Mouse (Mus musculus) MEL (cell line): ENCODE data around the gene Dus1l. TPM values are rescaled to one million over a fixed set of nuclear protein-coding genes. Genes with fewer than 3 reads are reported as not detected.

Experiments used
- DNase-seq: peaks from one replicate; pipeline ENCODE4 v3.0.0; 2011; ENCODE audit warnings: low read depth, low spot score
- H3K27ac ChIP-seq: 2 replicates; pipeline ENCODE4 v1.5.1; 2012; ENCODE audit warnings: low read depth, mild to moderate bottlenecking, control low read depth, low read length, moderate library complexity; ENCODE audit not compliant: control insufficient read depth
- H3K27me3 ChIP-seq, 2 experiments: fragments of 150-350 bp in 1 of 2; sonication (generic) in 1 of 2; 2 replicates each; pipeline ENCODE4 v1.6.1; 2012; ENCODE audit warnings: low read length in 2 of 2, mild to moderate bottlenecking in 2 of 2, improper control_type of control experiment in 1 of 2, moderate library complexity in 1 of 2; ENCODE audit not compliant: insufficient read depth in 2 of 2, control insufficient read depth in 1 of 2
- H3K36me3 ChIP-seq, 2 experiments: 2 replicates each; pipeline ENCODE4 v1.6.1; 2012 to 2014; ENCODE audit warnings: low read length in 2 of 2, improper control_type of control experiment in 1 of 2, inconsistent platforms in 1 of 2, mild to moderate bottlenecking in 1 of 2; ENCODE audit not compliant: insufficient read depth in 2 of 2, control insufficient read depth in 1 of 2
- H3K4me1 ChIP-seq, 2 experiments: fragments of 150-350 bp in 1 of 2; sonication (generic) in 1 of 2; 2 replicates each; pipeline ENCODE4 v1.6.1; 2012; ENCODE audit warnings: low read length in 2 of 2, improper control_type of control experiment in 1 of 2, mild to moderate bottlenecking in 1 of 2; ENCODE audit not compliant: insufficient read depth in 2 of 2, control insufficient read depth in 1 of 2
- H3K4me3 ChIP-seq, 2 experiments: fragments of 150-350 bp in 1 of 2; sonication (generic) in 1 of 2; 2 replicates each; pipeline ENCODE4 v1.5.1; 2012; ENCODE audit warnings: low read depth in 2 of 2, low read length in 2 of 2, mild to moderate bottlenecking in 2 of 2, moderate library complexity in 2 of 2, control low read depth in 1 of 2, improper control_type of control experiment in 1 of 2; ENCODE audit not compliant: control insufficient read depth in 1 of 2, insufficient read depth in 1 of 2
- H3K79me2 ChIP-seq: 2 replicates; pipeline ENCODE4 v1.6.1; 2012; ENCODE audit warnings: mild to moderate bottlenecking, low read length, moderate library complexity; ENCODE audit not compliant: control insufficient read depth, poor library complexity, insufficient read depth
- H3K9ac ChIP-seq: 2 replicates; pipeline ENCODE4 v1.6.1; 2012; ENCODE audit warnings: low read depth, mild to moderate bottlenecking, control low read depth, low read length, moderate library complexity; ENCODE audit not compliant: control insufficient read depth, poor library complexity, severe bottlenecking
- H3K9me3 ChIP-seq: fragments of 150-350 bp; sonication (generic); replicated peaks from 2 replicates; pipeline ENCODE4 v1.6.1; 2012; ENCODE audit warnings: mild to moderate bottlenecking, low read length, improper control_type of control experiment, moderate library complexity; ENCODE audit not compliant: insufficient read depth
- E2F4 ChIP-seq: IDR thresholded peaks from 2 replicates; pipeline ENCODE4 v1.6.1; 2011; ENCODE audit warnings: low read depth, low read length, improper control_type of control experiment, borderline replicate concordance
- ETS1 ChIP-seq: IDR thresholded peaks from 2 replicates; pipeline ENCODE4 v1.6.1; 2012; ENCODE audit warnings: low read depth, mild to moderate bottlenecking, inconsistent platforms, low read length, improper control_type of control experiment, moderate library complexity
- HCFC1 ChIP-seq: IDR thresholded peaks from 2 replicates; pipeline ENCODE4 v1.6.1; 2012; ENCODE audit warnings: low read depth, mild to moderate bottlenecking, inconsistent platforms, low read length, improper control_type of control experiment, moderate library complexity
- JUND ChIP-seq: IDR thresholded peaks from 2 replicates; pipeline ENCODE4 v1.6.1; 2011; ENCODE audit warnings: low read depth, mild to moderate bottlenecking, improper control_type of control experiment, low read length
- KAT2A ChIP-seq: conservative IDR thresholded peaks from 2 replicates; pipeline ENCODE4 v1.6.1; 2012; ENCODE audit warnings: low read depth, low read length, improper control_type of control experiment, inconsistent platforms
- MAFK ChIP-seq: IDR thresholded peaks from 2 replicates; pipeline ENCODE4 v1.6.1; 2011; ENCODE audit warnings: low read depth, mild to moderate bottlenecking, low read length, improper control_type of control experiment, borderline replicate concordance
- NELFE ChIP-seq: IDR thresholded peaks from 2 replicates; pipeline ENCODE4 v1.6.1; 2011; ENCODE audit warnings: low read depth, low read length, improper control_type of control experiment
- NRF1 ChIP-seq: IDR thresholded peaks from 2 replicates; pipeline ENCODE4 v1.6.1; 2014; ENCODE audit warnings: low read depth, mild to moderate bottlenecking, inconsistent platforms, low read length, improper control_type of control experiment, moderate library complexity; ENCODE audit not compliant: poor library complexity, insufficient read depth, severe bottlenecking
- POLR2A ChIP-seq, 2 experiments: IDR thresholded peaks; 2 replicates each; pipeline ENCODE4 v1.6.1; 2011 to 2012; ENCODE audit warnings: low read length in 2 of 2, mild to moderate bottlenecking in 2 of 2, control low read depth in 1 of 2, improper control_type of control experiment in 1 of 2, low read depth in 1 of 2, moderate library complexity in 1 of 2; ENCODE audit not compliant: control insufficient read depth in 1 of 2, insufficient read depth in 1 of 2, poor library complexity in 1 of 2
- POLR2AphosphoS5 ChIP-seq: IDR thresholded peaks from 2 replicates; pipeline ENCODE4 v1.6.1; 2012; ENCODE audit warnings: low read depth, borderline replicate concordance, mild to moderate bottlenecking, inconsistent platforms, low read length, moderate library complexity, mixed read lengths
- RAD21 ChIP-seq: IDR thresholded peaks from 2 replicates; pipeline ENCODE4 v1.6.1; 2011; ENCODE audit warnings: mild to moderate bottlenecking, low read depth, low read length, improper control_type of control experiment
- SIN3A ChIP-seq: IDR thresholded peaks from 2 replicates; pipeline ENCODE4 v1.6.1; 2012; ENCODE audit warnings: low read length, improper control_type of control experiment, inconsistent platforms
- UBTF ChIP-seq: IDR thresholded peaks from 2 replicates; pipeline ENCODE4 v1.6.1; 2012; ENCODE audit warnings: low read depth, mild to moderate bottlenecking, inconsistent platforms, low read length, improper control_type of control experiment, moderate library complexity, borderline replicate concordance; ENCODE audit not compliant: insufficient read depth
- USF1 ChIP-seq: IDR thresholded peaks from 2 replicates; pipeline ENCODE4 v1.6.1; 2014; ENCODE audit warnings: low read depth, mild to moderate bottlenecking, inconsistent platforms, low read length, improper control_type of control experiment, moderate library complexity
- ZC3H11A ChIP-seq: IDR thresholded peaks from 2 replicates; pipeline ENCODE4 v1.6.1; 2012; ENCODE audit warnings: low read depth, mild to moderate bottlenecking, inconsistent platforms, low read length, improper control_type of control experiment
- polyA plus RNA-seq, 2 experiments: library from polyadenylated mRNA; stranded (reverse) in 1 of 2; unstranded in 1 of 2; fragments of >175 nt in 1 of 2; fragments of >200 nt in 1 of 2; gene quantifications; 2 replicates each; pipeline versions ENCODE4 v1.2.1 to v1.2.4; 2012; ENCODE audit warnings: low replicate concordance in 2 of 2, low read depth in 1 of 2; ENCODE audit not compliant: insufficient read length in 2 of 2, insufficient read depth in 1 of 2, missing spikeins in 1 of 2
- total RNA-seq: library from RNA; depleted of rRNA; stranded (reverse); fragments of 300-350 nt; gene quantifications from 2 replicates; pipeline ENCODE4 v1.2.3, GENCODE M21; 2012

Dus1l gene
- total and polyA plus RNA-seq, 3 experiments: 171 to 203 TPM; not detected in 1

DNA sequence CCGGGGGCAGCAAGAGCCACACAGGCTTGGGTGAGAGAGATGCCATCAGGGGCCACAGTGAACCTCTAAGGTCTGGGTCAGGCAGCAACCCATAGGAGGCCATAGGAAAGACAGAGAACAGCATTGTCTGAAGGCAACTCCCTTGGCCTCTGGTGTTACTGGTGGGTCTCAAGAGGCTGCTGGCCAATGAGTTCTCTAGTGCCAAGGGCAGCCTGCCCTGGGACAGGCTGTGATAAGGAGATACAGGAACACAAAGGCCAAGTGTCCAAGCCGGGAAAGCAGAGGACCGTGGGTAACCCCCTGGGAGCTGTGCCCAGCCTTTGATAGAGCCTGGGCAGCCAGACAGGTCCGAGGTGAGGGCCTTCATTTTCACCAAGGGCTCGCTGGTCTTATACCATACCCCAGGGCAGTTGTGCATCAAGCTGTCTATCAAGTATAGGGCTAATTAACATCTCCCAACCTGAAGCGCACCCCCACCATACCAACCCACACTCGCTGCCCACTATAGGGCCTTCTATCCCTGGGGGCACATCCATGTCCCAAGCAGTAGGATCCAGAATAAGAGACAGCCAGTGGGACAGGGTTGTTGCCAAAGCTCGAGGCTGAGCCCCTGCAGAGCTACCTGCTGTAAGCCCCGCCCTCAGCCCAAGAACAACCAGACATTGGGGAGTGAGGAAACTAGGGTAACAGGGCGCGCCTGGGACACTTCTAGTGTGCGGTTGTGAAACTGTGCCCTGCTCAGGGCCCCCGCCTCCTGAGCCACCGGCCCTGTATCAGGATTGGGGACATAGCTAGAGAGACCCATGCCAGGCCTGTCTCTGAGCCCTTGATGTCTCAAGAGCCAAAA, 25.1 kb upstream of the Dus1l start:
- Histone ChIP-seq H3K9ac (peak overlapping the region; percentile 89), H3K27me3 (no peaks in the 10 kb centered on the region), H3K4me1 (peaks cover 0 to 20% of the 10 kb centered on the region in 2 experiments; a peak in 3 of 4 replicates), H3K4me3 (peak overlapping the region in 1 of 2 experiments; percentile 77; a peak in 3 of 4 replicates), H3K79me2 (peaks cover 47% of the 10 kb centered on the region), H3K27ac (no peak overlapping the region), H3K36me3 (peaks cover 12 to 20% of the 10 kb centered on the region in 2 experiments), H3K9me3 (no peaks in the 10 kb centered on the region)
- DNase-seq: peak; percentile 28
- TF ChIP-seq JUND (no peak), KAT2A (no peak), POLR2AphosphoS5 (no peak), NELFE (no peak), E2F4 (no peak), NRF1 (no peak), USF1 (no peak), ZC3H11A (no peak), UBTF (no peak), POLR2A (IDR thresholded peaks at IDR 0.05; ENCODE audit: control insufficient read depth in 1 of 2, insufficient read depth in 1 of 2, low read depth in 1 of 2, low read length in 2 of 2, poor library complexity in 1 of 2) (no peak)

DNA sequence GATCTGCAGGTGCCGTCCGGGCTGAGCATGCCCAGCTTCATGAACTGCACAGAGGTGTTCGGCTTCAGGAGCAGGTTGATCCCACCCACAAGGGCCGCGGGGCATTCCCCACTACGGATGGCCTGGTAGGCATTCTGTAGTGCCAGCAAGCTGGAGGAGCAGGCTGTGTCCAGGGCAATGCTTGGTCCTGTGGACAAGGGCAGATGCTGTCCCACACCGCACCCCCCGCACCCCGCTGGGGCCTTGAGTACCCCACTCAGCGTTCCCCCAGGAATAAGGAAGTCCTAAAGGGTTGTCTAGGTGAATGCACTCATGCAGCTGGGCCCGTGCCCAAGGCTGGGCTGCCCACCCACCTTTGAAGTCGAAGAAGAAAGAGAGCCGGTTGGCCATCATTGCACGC, 24.3 kb upstream of the Dus1l start:
- Histone ChIP-seq H3K9me3 (no peaks in the 10 kb centered on the region), H3K4me1 (peaks cover 0 to 20% of the 10 kb centered on the region in 2 experiments; a peak in 3 of 4 replicates), H3K4me3 (no peak overlapping the region), H3K79me2 (peaks cover 47% of the 10 kb centered on the region), H3K27ac (no peak overlapping the region), H3K9ac (no peak overlapping the region), H3K36me3 (peaks cover 12 to 23% of the 10 kb centered on the region in 2 experiments), H3K27me3 (no peaks in the 10 kb centered on the region)
- DNase-seq: peak; percentile 13
- TF ChIP-seq ETS1: no peak
- TF ChIP-seq RAD21: no peak
- no peak for TF ChIP-seq POLR2A (IDR thresholded peaks at IDR 0.05; ENCODE audit: control insufficient read depth in 1 of 2, insufficient read depth in 1 of 2, low read depth in 1 of 2, low read length in 2 of 2, poor library complexity in 1 of 2)
- TF ChIP-seq HCFC1: no peak
- no peak for TF ChIP-seq SIN3A
- no peak for TF ChIP-seq POLR2AphosphoS5
- no peak for TF ChIP-seq MAFK
